ENCODE assay signal across 20 mouse cellular contexts in genomic region chr3:127036118-127036517, GRCm38 (mm10).
A peak's percentile ranks its signal among the peaks of the same experiment; 100 is the strongest.
DNase-seq lines count a peak whose midpoint lies in the region; ATAC-seq lines count a peak whose summit lies in the region.
"Had no signal": no experiment of that assay in that cellular context is flagged by ENCODE, and none has a peak within 500 bp of the region (broad histone marks: within the 10 kb centered on the region; RNA-seq: fewer than 3 reads in every experiment).

No protein-coding gene starts in this region.

- H3K36me3 ChIP-seq in hindbrain, embryonic 16.5 days (ENCODE audit: control insufficient read depth, insufficient read depth, low read length) = peaks cover 14% of the 10 kb centered on the region
- H3K36me3 ChIP-seq: heart, embryonic 15.5 days had no signal

- no peak overlapping the region for H3K27ac ChIP-seq in hindbrain, embryonic 16.5 days (ENCODE audit: low read depth, low read length)
- H3K27ac ChIP-seq: embryonic facial prominence, embryonic 13.5 days; heart, adult 2 months; heart, embryonic 15.5 days; hindbrain, embryonic 13.5 days had no signal

- ATAC-seq in frontal cortex, adult (ENCODE audit: low TSS enrichment) = peak; percentile 20; the same call in 1 of the 2 replicates
- ATAC-seq in hindbrain, embryonic 16.5 days = no peak
- ATAC-seq: forebrain, embryonic 14.5 days had no signal

- H3K4me2 ChIP-seq in hindbrain, embryonic 16.5 days (ENCODE audit: low read length) = no peak overlapping the region
- H3K4me2 ChIP-seq: embryonic facial prominence, embryonic 13.5 days; heart, embryonic 11.5 days; heart, embryonic 15.5 days; hindbrain, embryonic 13.5 days had no signal

- DNase-seq in frontal cortex, postnatal 14 days (ENCODE audit: low spot score in 2 of 2) = no peak
- DNase-seq in 3T3-L1 (ENCODE audit: low read depth, low spot score) = peak; percentile 12
- peak; percentile 64 for DNase-seq in brain, adult 2 months (ENCODE audit: low read depth, low spot score)
- DNase-seq in retina, postnatal 1 day = peak; percentile 22
- DNase-seq in testis, postnatal 10 days (ENCODE audit: low spot score) = no peak
- DNase-seq: adrenal gland, postnatal 10 days; cerebellum, adult 11-12 months; cerebellum, adult 9-10 months; cerebellum, postnatal 25 days; gastrocnemius, postnatal 14 days; heart, postnatal 14 days had no signal

- WGBS in hindbrain, embryonic 16.5 days = 74% methylated on average over 5 of the region's 5 CpGs

- H3K4me1 ChIP-seq in hindbrain, embryonic 16.5 days (ENCODE audit: control insufficient read depth, insufficient read depth, low read depth, low read length) = no peaks in the 10 kb centered on the region
- H3K4me1 ChIP-seq: embryonic facial prominence, embryonic 13.5 days; heart, embryonic 15.5 days; hindbrain, embryonic 13.5 days had no signal

- no peaks in the 10 kb centered on the region for H3K9me3 ChIP-seq in hindbrain, embryonic 16.5 days (ENCODE audit: control insufficient read depth, low read length)
- H3K9me3 ChIP-seq: embryonic facial prominence, embryonic 13.5 days; heart, embryonic 15.5 days; hindbrain, embryonic 13.5 days had no signal

- no peaks in the 10 kb centered on the region for H3K27me3 ChIP-seq in hindbrain, embryonic 16.5 days (replicated peaks; ENCODE audit: control insufficient read depth, insufficient read depth, low read length)
- H3K27me3 ChIP-seq: CH12.LX; embryonic facial prominence, embryonic 13.5 days; heart, embryonic 15.5 days; hindbrain, embryonic 13.5 days had no signal

- H3K9ac ChIP-seq in hindbrain, embryonic 16.5 days (ENCODE audit: low read depth, low read length) = no peak overlapping the region
- H3K9ac ChIP-seq: embryonic facial prominence, embryonic 13.5 days; heart, embryonic 15.5 days; hindbrain, embryonic 13.5 days had no signal

- no peak overlapping the region for H3K4me3 ChIP-seq in hindbrain, embryonic 16.5 days (ENCODE audit: low read length)
- H3K4me3 ChIP-seq: embryonic facial prominence, embryonic 13.5 days; heart, adult 2 months; heart, embryonic 15.5 days; hindbrain, embryonic 13.5 days had no signal

Comparison
In these comparisons a context has a peak if more than half of its experiments do, and no peak if none do; other contexts are left out.
1. DNase-seq: peak in 3T3-L1 (single experiment), brain, adult 2 months (single experiment) and retina, postnatal 1 day (single experiment); none in frontal cortex, postnatal 14 days (0 of 2) and testis, postnatal 10 days (single experiment).